Mouse (Mus musculus): Measurements from ENCODE around the gene Gm11027. TPM values are rescaled to one million over a fixed set of nuclear protein-coding genes. Genes with fewer than 3 reads are reported as not detected.

Gene Gm11027
- not detected in 2 replicates for polyA plus RNA-seq (2012; rRNA removed; ENCODE audit: low replicate concordance)

DNA sequence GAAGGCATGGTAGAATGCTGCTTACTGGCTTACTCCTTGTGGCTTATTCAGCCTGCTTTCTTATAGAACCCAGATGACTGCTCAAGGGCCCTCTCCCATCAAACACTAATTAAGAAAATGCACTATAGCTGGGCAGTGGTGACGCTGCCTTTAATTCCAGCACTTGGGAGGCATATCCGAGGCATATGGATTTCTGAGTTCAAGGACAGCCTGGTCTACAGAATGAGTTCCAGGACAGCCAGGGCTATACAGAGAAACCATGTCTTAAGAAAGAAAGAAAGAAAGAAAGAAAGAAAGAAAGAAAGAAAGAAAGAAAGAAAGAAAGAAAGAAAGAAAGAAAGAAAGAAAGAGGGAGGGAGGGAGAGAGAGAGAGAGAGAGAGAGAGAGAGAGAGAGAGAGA is at the start of gene Gm11027:
Gm11027 (plus strand) TSS at position 301 of the 400 bp plus-strand sequence.

DNA sequence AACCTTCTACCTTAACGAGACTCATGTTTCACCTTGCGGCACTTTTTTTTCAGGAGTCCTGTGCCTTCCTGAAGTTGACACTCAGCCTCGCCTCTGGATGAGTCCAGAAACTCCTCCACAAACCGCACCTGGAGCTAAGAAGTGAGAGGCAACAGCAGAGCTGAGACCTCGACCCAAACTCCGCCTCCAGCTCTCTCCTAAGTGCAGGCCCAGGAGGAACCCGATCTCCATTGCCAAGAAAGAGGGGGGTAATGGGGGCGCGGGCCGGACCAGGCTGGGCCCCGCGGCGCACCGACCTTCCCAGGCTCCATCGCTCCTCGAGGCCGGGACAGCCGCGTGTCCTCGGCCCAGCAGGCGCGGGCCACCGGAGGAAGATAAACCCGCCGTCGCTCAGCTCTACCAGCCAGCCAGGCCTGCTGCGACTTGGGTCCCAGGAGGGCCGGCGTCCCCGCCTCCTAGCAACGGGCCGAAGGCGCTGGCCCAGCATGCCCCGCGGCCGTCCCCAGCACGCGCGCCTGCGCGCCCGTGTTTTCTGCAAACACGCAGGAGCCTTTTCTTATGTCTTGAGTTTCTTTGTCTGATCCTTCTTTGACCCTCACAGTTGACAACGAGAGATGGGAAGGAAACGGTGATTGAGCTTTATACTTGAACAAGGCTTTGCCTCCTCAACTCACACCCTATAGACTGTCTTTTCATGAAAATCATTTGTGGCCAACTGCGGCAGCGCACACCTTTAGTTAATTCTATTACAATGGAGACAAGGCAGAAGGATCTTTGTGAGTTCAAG is 12.4 kb upstream of the Gm11027 start, which contains the start of gene Wdr60:
Wdr60 (minus strand) TSS at position 468 of the 787 bp plus-strand sequence.

DNA sequence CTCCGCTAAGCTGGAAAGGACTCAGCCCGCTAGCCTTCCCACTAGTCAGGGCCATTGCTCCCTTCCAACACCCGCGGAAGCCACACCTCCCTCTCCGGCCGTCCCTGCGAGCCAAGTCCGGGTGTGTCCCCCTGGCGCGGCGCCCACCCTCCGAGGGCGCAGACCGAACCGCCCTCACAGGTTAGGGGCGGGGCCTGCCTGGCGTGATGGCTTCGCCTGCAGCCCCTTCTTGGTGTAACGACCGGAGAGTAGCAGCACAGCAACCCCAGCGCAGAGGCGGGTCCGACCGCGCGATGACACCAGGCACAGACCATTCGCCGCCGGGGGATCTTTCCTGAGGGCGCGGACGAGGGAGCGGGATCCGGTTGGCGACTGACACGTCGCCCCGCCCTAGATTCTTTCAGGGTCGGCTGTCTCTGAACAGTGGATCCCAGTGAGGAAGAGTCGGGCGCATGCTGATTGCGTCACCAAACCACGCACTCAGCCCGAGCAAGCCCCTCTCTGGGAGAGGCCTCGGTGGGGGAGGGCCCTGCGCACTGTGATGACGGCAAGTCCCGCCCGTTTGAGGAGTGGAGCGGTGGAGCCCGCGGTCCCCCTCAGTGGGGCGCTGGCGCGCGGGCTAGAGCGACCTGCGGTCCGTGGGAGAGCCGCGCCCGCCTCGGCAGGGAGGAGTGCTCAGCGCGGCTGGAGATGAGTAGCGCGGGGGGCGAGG is 5.6 kb downstream of the Gm11027 start, which contains the start of gene Esyt2:
Esyt2 (plus strand) TSS at position 544 of the 712 bp plus-strand sequence.

Other genes starting within 250 kb of the Gm11027 start
- gene Zfp386, start 227.7 kb upstream of the Gm11027 start, polyA plus RNA-seq (2012; rRNA removed; ENCODE audit: low replicate concordance), result 9.2 and 14.2 TPM in 2 replicates
- 1.3 and 4.7 TPM in 2 replicates for gene Vipr2, start 197.7 kb upstream of the Gm11027 start, polyA plus RNA-seq (2012; rRNA removed; ENCODE audit: low replicate concordance)
- gene Wdr60, start 12.4 kb upstream of the Gm11027 start, polyA plus RNA-seq (2012; rRNA removed; ENCODE audit: low replicate concordance), result 5.3 and 9.8 TPM in 2 replicates
- 14.7 and 28.3 TPM in 2 replicates for gene Esyt2, start 5.8 kb downstream of the Gm11027 start, polyA plus RNA-seq (2012; rRNA removed; ENCODE audit: low replicate concordance)
- 1.8 and 4.8 TPM in 2 replicates for gene Ncapg2, start 130.0 kb downstream of the Gm11027 start, polyA plus RNA-seq (2012; rRNA removed; ENCODE audit: low replicate concordance)
- gene Ptprn2, start 210.3 kb downstream of the Gm11027 start, polyA plus RNA-seq (2012; rRNA removed; ENCODE audit: low replicate concordance), result 0.11 and 0.14 TPM in 2 replicates

Measured in subcutaneous adipose tissue, adult 2 months (tissue).